Mouse (Mus musculus): ENCODE data around the gene Gm42906. TPM values are rescaled to one million over a fixed set of nuclear protein-coding genes. Genes with fewer than 3 reads are reported as not detected.
A peak's percentile ranks its signal among the peaks of the same experiment; 100 is the strongest.

Gm42906 gene
- total RNA-seq (2021) = not detected

GRCm38 (mm10) chr5:151428113-151428756 is at the start of gene Gm42906:
TSS of gene Gm42906 (minus strand) at chr5:151428163.
- no peak for DNase-seq (ENCODE audit: extremely low spot score in 1 of 2, low spot score in 1 of 2)

- no peak for DNase-seq (ENCODE audit: extremely low spot score in 1 of 2, low spot score in 1 of 2)
These were observed 17.7 kb upstream of the Gm42906 start for GRCm38 (mm10) chr5:151445695-151446094.

- DNase-seq (ENCODE audit: extremely low spot score in 1 of 2, low spot score in 1 of 2) = no peak
These were observed 7.1 kb upstream of the Gm42906 start for GRCm38 (mm10) chr5:151435106-151435505.

- no peak for DNase-seq (ENCODE audit: extremely low spot score in 1 of 2, low spot score in 1 of 2)
These were observed 1.5 kb downstream of the Gm42906 start for GRCm38 (mm10) chr5:151426466-151426865.

GRCm38 (mm10) chr5:151422692-151423091 is 5.3 kb downstream of the Gm42906 start:
- DNase-seq (ENCODE audit: extremely low spot score in 1 of 2, low spot score in 1 of 2) = no peak

GRCm38 (mm10) chr5:151421859-151422258 is 6.1 kb downstream of the Gm42906 start:
- peak in 1 of 2 experiments; percentile 29 for DNase-seq (ENCODE audit: extremely low spot score in 1 of 2, low spot score in 1 of 2)

- DNase-seq (ENCODE audit: extremely low spot score in 1 of 2, low spot score in 1 of 2) = no peak
These were observed 9.4 kb downstream of the Gm42906 start for GRCm38 (mm10) chr5:151418551-151418950.

GRCm38 (mm10) chr5:151417421-151418038 is 10.4 kb downstream of the Gm42906 start:
- DNase-seq (ENCODE audit: extremely low spot score in 1 of 2, low spot score in 1 of 2) = no peak

- no peak for DNase-seq (ENCODE audit: extremely low spot score in 1 of 2, low spot score in 1 of 2)
These were observed 11.0 kb downstream of the Gm42906 start for GRCm38 (mm10) chr5:151416988-151417387.

- no peak for DNase-seq (ENCODE audit: extremely low spot score in 1 of 2, low spot score in 1 of 2)
These were observed 14.3 kb downstream of the Gm42906 start for GRCm38 (mm10) chr5:151413617-151414016.

GRCm38 (mm10) chr5:151412666-151413463 is 15.1 kb downstream of the Gm42906 start:
- DNase-seq (ENCODE audit: extremely low spot score in 1 of 2, low spot score in 1 of 2) = no peak

- no peak for DNase-seq (ENCODE audit: extremely low spot score in 1 of 2, low spot score in 1 of 2)
These were observed 18.0 kb downstream of the Gm42906 start for GRCm38 (mm10) chr5:151410006-151410405.

GRCm38 (mm10) chr5:151409282-151409681 is 18.7 kb downstream of the Gm42906 start:
- no peak for DNase-seq (ENCODE audit: extremely low spot score in 1 of 2, low spot score in 1 of 2)

GRCm38 (mm10) chr5:151408124-151408900 is 19.7 kb downstream of the Gm42906 start:
- no peak for DNase-seq (ENCODE audit: extremely low spot score in 1 of 2, low spot score in 1 of 2)

GRCm38 (mm10) chr5:151407493-151407892 is 20.5 kb downstream of the Gm42906 start:
- DNase-seq (ENCODE audit: extremely low spot score in 1 of 2, low spot score in 1 of 2) = no peak

GRCm38 (mm10) chr5:151406276-151406675 is 21.7 kb downstream of the Gm42906 start:
- no peak for DNase-seq (ENCODE audit: extremely low spot score in 1 of 2, low spot score in 1 of 2)

- no peak for DNase-seq (ENCODE audit: extremely low spot score in 1 of 2, low spot score in 1 of 2)
These were observed 22.6 kb downstream of the Gm42906 start for GRCm38 (mm10) chr5:151405314-151405903.

GRCm38 (mm10) chr5:151403586-151403985 is 24.4 kb downstream of the Gm42906 start:
- DNase-seq (ENCODE audit: extremely low spot score in 1 of 2, low spot score in 1 of 2) = no peak

GRCm38 (mm10) chr5:151400557-151400944 is 27.4 kb downstream of the Gm42906 start:
- no peak for DNase-seq (ENCODE audit: extremely low spot score in 1 of 2, low spot score in 1 of 2)

- no peak for DNase-seq (ENCODE audit: extremely low spot score in 1 of 2, low spot score in 1 of 2)
These were observed 27.9 kb downstream of the Gm42906 start for GRCm38 (mm10) chr5:151399918-151400556.

Measured in layer of hippocampus, postnatal 25 days (tissue).